Mouse (Mus musculus): ENCODE results near the gene Fkbp10. TPM values are rescaled to one million over a fixed set of nuclear protein-coding genes. Genes with fewer than 3 reads are reported as not detected.

Fkbp10 gene
- polyA plus RNA-seq, 1 experiment from 2014 or later = 113 TPM

DNA sequence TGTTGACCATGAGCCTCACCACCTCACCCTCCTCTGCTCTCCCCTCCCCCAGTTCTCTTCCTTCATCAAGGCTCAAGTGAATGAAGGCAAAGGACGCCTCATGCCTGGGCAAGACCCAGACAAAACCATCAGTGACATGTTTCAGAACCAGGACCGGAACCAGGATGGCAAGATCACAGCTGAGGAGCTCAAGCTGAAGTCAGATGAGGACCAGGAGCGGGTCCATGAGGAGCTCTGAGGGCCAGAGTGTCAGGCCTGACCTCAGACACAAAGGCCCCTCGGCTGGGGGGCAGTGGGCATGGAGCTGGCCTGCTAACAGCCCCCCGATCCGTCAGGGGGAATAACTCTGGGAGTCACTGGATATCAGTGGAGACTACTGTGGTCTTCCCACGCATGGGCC is 8.3 kb downstream of the Fkbp10 start:
- 89% methylated on average over 7 of the region's 7 CpGs for WGBS
- Histone ChIP-seq H3K4me1 (no peaks in the 10 kb centered on the region), H3K4me2 (replicated peaks) (no peak overlapping the region), H3K27ac (no peak overlapping the region), H3K9ac (no peak overlapping the region), H3K9me3 (no peaks in the 10 kb centered on the region), H3K4me3 (no peak overlapping the region), H3K27me3 (no peaks in the 10 kb centered on the region), H3K36me3 (peaks cover 59% of the 10 kb centered on the region)
- no peak for ATAC-seq (ENCODE audit: insufficient number of reproducible peaks, insufficient read depth, low FRiP score, low TSS enrichment)

- no peak for ATAC-seq (ENCODE audit: insufficient number of reproducible peaks, insufficient read depth, low FRiP score, low TSS enrichment)
- Histone ChIP-seq H3K9ac (no peak overlapping the region), H3K9me3 (no peaks in the 10 kb centered on the region), H3K4me2 (replicated peaks) (no peak overlapping the region), H3K27me3 (no peaks in the 10 kb centered on the region), H3K36me3 (peaks cover 73% of the 10 kb centered on the region), H3K27ac (no peak overlapping the region), H3K4me3 (no peak overlapping the region), H3K4me1 (no peaks in the 10 kb centered on the region)
- 38% methylated on average over 7 of the region's 7 CpGs for WGBS
Observed at GRCm38 (mm10) chr11:100425851-100426250, 10.4 kb downstream of the Fkbp10 start.

GRCm38 (mm10) chr11:100426820-100427219 is 11.3 kb downstream of the Fkbp10 start:
- 88% methylated on average over 3 of the region's 3 CpGs for WGBS
- Histone ChIP-seq H3K27ac (no peak overlapping the region), H3K4me3 (no peak overlapping the region), H3K4me1 (no peaks in the 10 kb centered on the region), H3K27me3 (no peaks in the 10 kb centered on the region), H3K4me2 (replicated peaks) (no peak overlapping the region), H3K9ac (no peak overlapping the region), H3K36me3 (peaks cover 69% of the 10 kb centered on the region), H3K9me3 (no peaks in the 10 kb centered on the region)
- no peak for ATAC-seq (ENCODE audit: insufficient number of reproducible peaks, insufficient read depth, low FRiP score, low TSS enrichment)

- Histone ChIP-seq H3K9me3 (no peaks in the 10 kb centered on the region), H3K4me2 (replicated peaks) (no peak overlapping the region), H3K27ac (no peak overlapping the region), H3K36me3 (peaks cover 65% of the 10 kb centered on the region), H3K4me1 (no peaks in the 10 kb centered on the region), H3K9ac (no peak overlapping the region), H3K27me3 (no peaks in the 10 kb centered on the region), H3K4me3 (no peak overlapping the region)
- 78% methylated on average over 9 of the region's 9 CpGs for WGBS
- no peak for ATAC-seq (ENCODE audit: insufficient number of reproducible peaks, insufficient read depth, low FRiP score, low TSS enrichment)
Observed at GRCm38 (mm10) chr11:100428612-100429199, 13.2 kb downstream of the Fkbp10 start.

- no peaks in the 10 kb centered on the region for H3K9me3 ChIP-seq
- H3K4me3 ChIP-seq = no peak overlapping the region
- 91% methylated on average over 7 of the region's 7 CpGs for WGBS
- H3K9ac ChIP-seq = no peak overlapping the region
- H3K27me3 ChIP-seq = no peaks in the 10 kb centered on the region
- peaks cover 56% of the 10 kb centered on the region for H3K36me3 ChIP-seq
- ATAC-seq (ENCODE audit: insufficient number of reproducible peaks, insufficient read depth, low FRiP score, low TSS enrichment) = no peak
- no peak overlapping the region for H3K4me2 ChIP-seq (replicated peaks)
- H3K27ac ChIP-seq = no peak overlapping the region
- H3K4me1 ChIP-seq = no peaks in the 10 kb centered on the region
Observed at GRCm38 (mm10) chr11:100430052-100430451, 14.6 kb downstream of the Fkbp10 start.

- Histone ChIP-seq H3K4me3 (no peak overlapping the region), H3K9me3 (no peaks in the 10 kb centered on the region), H3K36me3 (peaks cover 69% of the 10 kb centered on the region), H3K4me1 (no peaks in the 10 kb centered on the region), H3K27ac (no peak overlapping the region), H3K9ac (no peak overlapping the region), H3K4me2 (replicated peaks) (no peak overlapping the region), H3K27me3 (no peaks in the 10 kb centered on the region)
- no peak for ATAC-seq (ENCODE audit: insufficient number of reproducible peaks, insufficient read depth, low FRiP score, low TSS enrichment)
- WGBS = 93% methylated on average over 5 of the region's 5 CpGs
Observed at GRCm38 (mm10) chr11:100432002-100432401, 16.5 kb downstream of the Fkbp10 start.

DNA sequence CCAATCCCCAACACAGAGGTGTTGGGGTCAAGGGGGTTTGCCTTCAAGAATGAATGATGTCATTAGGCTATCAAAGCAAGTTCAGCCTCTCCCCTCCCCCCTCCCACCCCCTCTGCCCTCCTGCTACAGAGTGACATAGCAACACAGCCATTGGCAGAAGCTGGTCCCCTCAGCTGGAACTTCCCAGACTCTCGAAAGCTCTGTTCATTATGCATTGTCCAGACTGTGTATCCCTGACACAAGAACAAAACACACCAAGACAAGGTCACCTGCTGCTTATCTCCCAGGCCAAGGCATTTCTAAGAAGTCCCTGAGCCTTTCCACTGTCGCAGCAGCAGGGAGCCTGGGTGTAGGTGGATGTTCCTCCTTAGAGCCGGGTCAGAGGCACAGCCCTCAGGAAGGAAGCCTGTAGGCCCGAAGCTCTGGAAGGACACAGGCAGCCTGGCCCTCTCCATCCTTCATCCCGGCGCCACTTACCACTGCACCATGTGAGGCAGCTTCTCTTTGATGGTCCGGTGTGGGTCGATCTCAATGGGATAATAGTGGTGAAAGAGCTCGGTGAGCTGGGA is 20.3 kb downstream of the Fkbp10 start:
- H3K9ac ChIP-seq = no peak overlapping the region
- 0 out of 2 replicates have a peak, but pooled peaks cover 7% of the 10 kb centered on the region for H3K4me1 ChIP-seq
- 73% methylated on average over 9 of the region's 9 CpGs for WGBS
- peaks cover 59% of the 10 kb centered on the region for H3K36me3 ChIP-seq
- no peak for ATAC-seq (ENCODE audit: insufficient number of reproducible peaks, insufficient read depth, low FRiP score, low TSS enrichment)
- H3K9me3 ChIP-seq = no peaks in the 10 kb centered on the region
- H3K27me3 ChIP-seq = no peaks in the 10 kb centered on the region
- no peak overlapping the region for H3K4me3 ChIP-seq
- H3K27ac ChIP-seq = no peak overlapping the region
- H3K4me2 ChIP-seq (replicated peaks) = no peak overlapping the region

DNA sequence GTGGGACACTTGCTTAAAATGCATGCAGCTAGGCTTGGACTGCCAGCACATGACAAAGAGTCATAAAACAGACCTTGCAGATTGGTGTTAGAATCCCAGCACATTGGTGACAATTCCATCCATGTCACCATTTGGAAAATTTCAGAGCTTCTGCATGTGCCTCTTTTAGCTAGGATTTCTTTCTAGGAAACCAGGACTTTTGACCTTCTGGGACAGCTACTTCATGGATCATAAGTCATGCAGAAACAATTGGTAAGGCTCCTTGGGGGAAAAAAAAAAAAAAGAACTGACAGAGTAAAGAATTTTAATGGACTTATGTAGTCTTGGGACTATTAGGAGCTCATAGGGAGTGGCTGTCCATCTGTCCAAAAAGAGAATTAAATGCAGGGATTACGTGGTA is 22.4 kb downstream of the Fkbp10 start:
- WGBS = 91% methylated on average over 1 of the region's 1 CpGs
- peaks cover 45% of the 10 kb centered on the region for H3K36me3 ChIP-seq
- H3K9ac ChIP-seq = no peak overlapping the region
- H3K27me3 ChIP-seq = no peaks in the 10 kb centered on the region
- no peak overlapping the region for H3K4me3 ChIP-seq
- H3K4me2 ChIP-seq (replicated peaks) = no peak overlapping the region
- H3K27ac ChIP-seq = no peak overlapping the region
- peaks cover 12% of the 10 kb centered on the region for H3K4me1 ChIP-seq
- ATAC-seq (ENCODE audit: insufficient number of reproducible peaks, insufficient read depth, low FRiP score, low TSS enrichment) = no peak
- H3K9me3 ChIP-seq = no peaks in the 10 kb centered on the region

GRCm38 (mm10) chr11:100440691-100441522 is 25.4 kb downstream of the Fkbp10 start:
- Histone ChIP-seq H3K9me3 (no peaks in the 10 kb centered on the region), H3K4me3 (peak overlapping the region; percentile 81), H3K36me3 (peaks cover 27% of the 10 kb centered on the region), H3K27ac (peak overlapping the region; percentile 70), H3K4me2 (replicated peaks) (peak overlapping the region; percentile 60), H3K27me3 (no peaks in the 10 kb centered on the region), H3K4me1 (peaks cover 12% of the 10 kb centered on the region), H3K9ac (peak overlapping the region; percentile 93)
- WGBS = 1% methylated on average over 52 of the region's 52 CpGs
- ATAC-seq (ENCODE audit: insufficient number of reproducible peaks, insufficient read depth, low FRiP score, low TSS enrichment) = peak; percentile 91

- WGBS = 85% methylated on average over 8 of the region's 8 CpGs
- no peak for ATAC-seq (ENCODE audit: insufficient number of reproducible peaks, insufficient read depth, low FRiP score, low TSS enrichment)
- Histone ChIP-seq H3K9ac (peak within 1 kb of the TSS; percentile 93), H3K36me3 (peaks cover 18% of the 10 kb centered on the region), H3K4me3 (peak within 1 kb of the TSS; percentile 81), H3K27ac (peak within 1 kb of the TSS; percentile 70), H3K4me1 (peaks cover 12% of the 10 kb centered on the region), H3K9me3 (no peaks in the 10 kb centered on the region; the same call in 1 of the 2 replicates), H3K4me2 (replicated peaks) (peak within 1 kb of the TSS; percentile 60), H3K27me3 (no peaks in the 10 kb centered on the region)
Observed at GRCm38 (mm10) chr11:100441797-100442196, 26.3 kb downstream of the Fkbp10 start, which contains the start of the genes Nt5c3b and Klhl10. Gene Nt5c3b, minus strand, starts transcription at chr11:100441808. Gene Klhl10, plus strand, starts transcription at chr11:100441917.

GRCm38 (mm10) chr11:100442625-100443024 is 27.1 kb downstream of the Fkbp10 start:
- H3K27me3 ChIP-seq = no peaks in the 10 kb centered on the region
- peaks cover 12% of the 10 kb centered on the region for H3K4me1 ChIP-seq
- no peaks in the 10 kb centered on the region; the same call in 1 of the 2 replicates for H3K9me3 ChIP-seq
- no peak overlapping the region for H3K4me3 ChIP-seq
- WGBS = 91% methylated on average over 6 of the region's 6 CpGs
- no peak for ATAC-seq (ENCODE audit: insufficient number of reproducible peaks, insufficient read depth, low FRiP score, low TSS enrichment)
- H3K36me3 ChIP-seq = peaks cover 12% of the 10 kb centered on the region
- no peak overlapping the region for H3K4me2 ChIP-seq (replicated peaks)
- H3K9ac ChIP-seq = no peak overlapping the region
- no peak overlapping the region for H3K27ac ChIP-seq

- Histone ChIP-seq H3K36me3 (peaks cover 14% of the 10 kb centered on the region), H3K27me3 (no peaks in the 10 kb centered on the region), H3K4me2 (replicated peaks) (no peak overlapping the region), H3K9me3 (no peaks in the 10 kb centered on the region), H3K9ac (no peak overlapping the region), H3K4me1 (no peaks in the 10 kb centered on the region), H3K27ac (no peak overlapping the region), H3K4me3 (no peak overlapping the region)
- ATAC-seq (ENCODE audit: insufficient number of reproducible peaks, insufficient read depth, low FRiP score, low TSS enrichment) = no peak
- WGBS = 84% methylated on average over 4 of the region's 4 CpGs
Observed at GRCm38 (mm10) chr11:100457247-100457646, 41.8 kb downstream of the Fkbp10 start.

All from embryonic facial prominence, embryonic 12.5 days (tissue).